Mouse (Mus musculus) small intestine, adult 2 months (tissue): ENCODE results near the gene Ccdc28b. TPM values are rescaled to one million over a fixed set of nuclear protein-coding genes. Genes with fewer than 3 reads are reported as not detected.

Experiments used
- H3K27ac ChIP-seq: fragments of 200-500 bp; 2 replicates; pipeline ENCODE4 v1.5.1; 2012; ENCODE audit warnings: low read depth, low read length, control low read depth, inconsistent platforms; ENCODE audit not compliant: insufficient read depth
- H3K27me3 ChIP-seq: fragments of 200-500 bp; 2 replicates; pipeline ENCODE4 v1.6.1; 2012; ENCODE audit warnings: mild to moderate bottlenecking, moderate library complexity, low read length, inconsistent platforms; ENCODE audit not compliant: control insufficient read depth, insufficient read depth
- H3K36me3 ChIP-seq: fragments of 200-500 bp; 2 replicates; pipeline ENCODE4 v1.6.1; 2012; ENCODE audit warnings: mild to moderate bottlenecking, low read length, control low read depth, inconsistent platforms; ENCODE audit not compliant: control insufficient read depth, insufficient read depth
- H3K4me1 ChIP-seq: fragments of 200-500 bp; 2 replicates; pipeline ENCODE4 v1.6.1; 2012; ENCODE audit warnings: low read length, inconsistent platforms, mixed read lengths; ENCODE audit not compliant: control insufficient read depth, insufficient read depth, insufficient read length
- H3K4me3 ChIP-seq: fragments of 200-500 bp; 2 replicates; pipeline ENCODE4 v1.5.1; 2012; ENCODE audit warnings: low read depth, mild to moderate bottlenecking, control low read depth, inconsistent platforms, low read length, moderate library complexity
- CTCF ChIP-seq: fragments of 200-500 bp; IDR thresholded peaks from 2 replicates; pipeline ENCODE4 v1.5.1; 2012; ENCODE audit warnings: low read depth, mild to moderate bottlenecking, control low read depth, inconsistent platforms, low read length, moderate library complexity, mixed read lengths; ENCODE audit not compliant: insufficient replicate concordance, insufficient read length; ENCODE audit errors: extremely low read depth
- POLR2A ChIP-seq: fragments of 200-500 bp; IDR thresholded peaks from 2 replicates; pipeline ENCODE4 v1.6.1; 2012; ENCODE audit warnings: low read depth, mild to moderate bottlenecking, control low read depth, inconsistent platforms, low read length, moderate library complexity
- WGBS: fragments of 180-500 bp; shearing (Covaris S2); methylation state at CpG from one replicate; pipeline ENCODE4 v1.1.7; 2018; 5-methylcytosine and 5-hydroxymethylcytosine counted together
- polyA plus RNA-seq: library from polyadenylated mRNA; depleted of rRNA; stranded (reverse); fragments of >200 nt; gene quantifications from 2 replicates; pipeline ENCODE4 v1.2.3, GENCODE M21; 2012

Gene Ccdc28b
- polyA plus RNA-seq, 1 experiment: 7.2 TPM

GRCm38 (mm10) chr4:129622803-129623535 lies 778 bp downstream of the Ccdc28b start:
- Histone ChIP-seq H3K4me1 (peaks cover 14% of the 10 kb centered on the region), H3K27me3 (no peaks in the 10 kb centered on the region), H3K36me3 (peaks cover 6% of the 10 kb centered on the region), H3K27ac (no peak overlapping the region), H3K4me3 (peak overlapping the region; percentile 71)
- WGBS: 26% methylated on average over 8 of the region's 8 CpGs
- no peak for TF ChIP-seq CTCF
- no peak for TF ChIP-seq POLR2A

- TF ChIP-seq CTCF (no peak), POLR2A (no peak)
- peaks cover 14% of the 10 kb centered on the region for H3K4me1 ChIP-seq
- WGBS: 84% methylated on average over 11 of the region's 11 CpGs
- no peak overlapping the region; the same call in 1 of the 2 replicates for H3K4me3 ChIP-seq
- H3K27me3 ChIP-seq: no peaks in the 10 kb centered on the region
- H3K27ac ChIP-seq: no peak overlapping the region
- H3K36me3 ChIP-seq: no peaks in the 10 kb centered on the region
Observed at GRCm38 (mm10) chr4:129622120-129622802, 1.5 kb downstream of the Ccdc28b start.

GRCm38 (mm10) chr4:129621283-129621841 lies 2.4 kb downstream of the Ccdc28b start:
- Histone ChIP-seq H3K4me3 (peak overlapping the region; percentile 25), H3K36me3 (no peaks in the 10 kb centered on the region), H3K4me1 (peaks cover 14% of the 10 kb centered on the region), H3K27me3 (no peaks in the 10 kb centered on the region), H3K27ac (peak overlapping the region; percentile 19; the same call in 1 of the 2 replicates)
- 69% methylated on average over 8 of the region's 8 CpGs for WGBS
- TF ChIP-seq POLR2A (no peak), CTCF (no peak)

- WGBS: 90% methylated on average over 11 of the region's 11 CpGs
- TF ChIP-seq CTCF: no peak
- no peak for TF ChIP-seq POLR2A
Observed at GRCm38 (mm10) chr4:129620419-129621282, 3.1 kb downstream of the Ccdc28b start.

GRCm38 (mm10) chr4:129618786-129619691 lies 4.7 kb downstream of the Ccdc28b start, which contains the start of gene Iqcc:
Gene Iqcc (minus strand): TSS chr4:129619099.
- WGBS: 1% methylated on average over 44 of the region's 44 CpGs
- H3K36me3 ChIP-seq: no peaks in the 10 kb centered on the region

More at GRCm38 (mm10) chr4:129620419-129621282, 3.1 kb downstream of the Ccdc28b start:
- no peaks in the 10 kb centered on the region for H3K27me3 ChIP-seq
- no peaks in the 10 kb centered on the region for H3K36me3 ChIP-seq
- H3K27ac ChIP-seq: peak overlapping the region; percentile 19
- H3K4me3 ChIP-seq: peak overlapping the region; percentile 25
- H3K4me1 ChIP-seq: peaks cover 14% of the 10 kb centered on the region

GRCm38 (mm10) chr4:129618031-129618430 lies 5.7 kb downstream of the Ccdc28b start:
- 96% methylated on average over 5 of the region's 5 CpGs for WGBS
- Histone ChIP-seq H3K36me3 (no peaks in the 10 kb centered on the region), H3K4me3 (peak overlapping the region; percentile 67), H3K27ac (no peak overlapping the region), H3K27me3 (no peaks in the 10 kb centered on the region), H3K4me1 (peaks cover 8% of the 10 kb centered on the region)
- TF ChIP-seq POLR2A: no peak
- TF ChIP-seq CTCF: no peak

More at GRCm38 (mm10) chr4:129618786-129619691, 4.7 kb downstream of the Ccdc28b start, which contains the start of gene Iqcc:
- Histone ChIP-seq H3K27me3 (no peaks in the 10 kb centered on the region), H3K4me3 (peak within 1 kb of the TSS; percentile 67), H3K27ac (peak within 1 kb of the TSS; percentile 77), H3K4me1 (peaks cover 8% of the 10 kb centered on the region)
- no peak for TF ChIP-seq CTCF
- TF ChIP-seq POLR2A: peak; percentile 82
